Mouse (Mus musculus) kidney, adult 11 months (tissue): ENCODE results near the gene Hectd2.

Experiments
- DNase-seq: peaks from one replicate; pipeline ENCODE4 v3.0.0; 2022

Hectd2 gene

DNA sequence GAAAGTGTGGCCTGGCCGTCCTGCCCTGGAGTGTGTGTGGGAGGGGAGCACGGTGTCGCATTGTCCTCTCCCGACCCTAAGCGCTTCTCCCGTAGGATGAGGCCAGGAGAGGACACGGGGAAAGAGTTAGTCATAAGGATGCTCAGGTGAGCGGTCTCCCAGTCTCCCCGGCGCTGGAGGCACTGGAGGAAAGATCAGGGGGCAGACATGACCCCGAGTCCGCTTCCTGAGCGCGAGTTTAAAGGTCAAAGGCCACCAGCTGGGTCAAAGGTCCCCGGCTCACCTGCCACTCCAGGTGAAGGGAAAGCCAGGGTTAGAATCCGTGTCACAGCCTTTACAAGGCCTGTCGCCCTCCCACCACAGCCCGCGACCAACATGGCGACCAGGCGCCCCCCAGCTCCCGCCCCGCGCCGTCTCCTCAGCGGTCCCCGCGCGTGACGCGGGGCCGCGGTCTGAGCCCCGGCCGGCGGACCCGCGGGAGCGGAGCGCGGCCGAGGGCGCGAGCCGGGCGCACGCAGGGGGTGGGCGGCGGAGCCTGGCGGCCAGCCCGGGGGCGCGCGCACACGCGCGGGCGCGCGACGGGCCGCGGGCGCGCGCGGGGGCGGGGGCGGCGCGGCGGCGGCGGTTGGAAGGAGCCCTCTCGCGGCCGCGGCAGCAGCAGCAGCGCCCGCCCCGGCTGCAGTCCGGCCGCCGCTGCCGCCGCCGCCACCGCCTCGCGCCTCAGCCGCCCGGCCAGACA is at the start of gene Hectd2:
Hectd2 (plus strand) TSS at position 594 of the 739 bp plus-strand sequence.
- DNase-seq, result peak; percentile 69

GRCm38 (mm10) chr19:36504716-36505115 is 49.7 kb upstream of the Hectd2 start:
- no peak for DNase-seq

- no peak for DNase-seq
Observed at GRCm38 (mm10) chr19:36511305-36511704, 43.1 kb upstream of the Hectd2 start.

- no peak for DNase-seq
Observed at GRCm38 (mm10) chr19:36518461-36518860, 36.0 kb upstream of the Hectd2 start.

GRCm38 (mm10) chr19:36521568-36521967 is 32.9 kb upstream of the Hectd2 start:
- DNase-seq, result no peak

DNA sequence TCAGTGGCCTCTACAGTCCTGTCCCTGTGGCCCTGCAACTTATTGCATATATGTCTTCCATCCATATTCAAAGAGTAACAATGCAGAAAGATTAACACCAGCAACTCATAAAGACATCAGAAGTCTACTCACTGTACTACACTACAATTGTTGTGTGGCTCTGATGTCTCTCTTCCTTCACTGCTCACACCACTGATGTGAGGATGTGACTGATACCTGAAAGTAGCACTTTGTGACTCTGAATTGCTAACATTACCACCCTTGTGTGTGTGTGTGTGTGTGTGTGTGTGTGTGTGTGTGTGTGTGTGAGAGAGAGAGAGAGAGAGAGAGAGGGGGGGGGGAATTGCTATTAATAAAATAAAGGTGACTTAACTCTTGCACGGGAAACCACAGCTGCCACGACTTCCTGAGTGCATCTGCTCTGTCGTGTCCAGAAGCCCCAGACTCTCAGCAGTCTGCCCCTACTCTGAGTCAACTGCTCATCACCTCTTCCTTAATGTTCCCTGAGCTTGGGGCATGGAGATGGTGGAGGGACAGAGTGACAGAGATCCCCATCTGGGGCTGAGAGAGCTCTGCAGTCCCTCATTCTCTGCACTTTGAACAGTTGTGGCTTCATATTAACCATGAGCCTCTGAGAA is 31.8 kb upstream of the Hectd2 start:
- DNase-seq, result no peak

DNA sequence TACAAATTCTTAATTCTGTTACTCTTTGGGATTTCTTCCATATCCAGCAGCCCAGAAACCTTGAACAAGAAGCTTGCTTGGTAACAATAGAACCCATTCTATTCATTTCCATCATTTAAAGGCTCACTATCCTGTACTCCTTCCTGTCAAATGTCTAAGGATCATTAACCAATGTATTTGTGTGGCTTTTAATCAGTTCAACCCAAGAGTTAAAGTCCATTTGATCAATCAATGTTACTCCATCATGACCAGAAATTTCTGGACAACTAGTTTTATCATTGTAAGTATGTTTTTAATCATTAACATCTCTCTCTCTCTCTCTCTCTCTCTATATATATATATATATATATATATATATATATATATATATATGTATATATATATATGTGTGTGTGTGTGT is 29.4 kb upstream of the Hectd2 start:
- no peak for DNase-seq

GRCm38 (mm10) chr19:36533082-36533481 is 21.4 kb upstream of the Hectd2 start:
- DNase-seq, result no peak

DNA sequence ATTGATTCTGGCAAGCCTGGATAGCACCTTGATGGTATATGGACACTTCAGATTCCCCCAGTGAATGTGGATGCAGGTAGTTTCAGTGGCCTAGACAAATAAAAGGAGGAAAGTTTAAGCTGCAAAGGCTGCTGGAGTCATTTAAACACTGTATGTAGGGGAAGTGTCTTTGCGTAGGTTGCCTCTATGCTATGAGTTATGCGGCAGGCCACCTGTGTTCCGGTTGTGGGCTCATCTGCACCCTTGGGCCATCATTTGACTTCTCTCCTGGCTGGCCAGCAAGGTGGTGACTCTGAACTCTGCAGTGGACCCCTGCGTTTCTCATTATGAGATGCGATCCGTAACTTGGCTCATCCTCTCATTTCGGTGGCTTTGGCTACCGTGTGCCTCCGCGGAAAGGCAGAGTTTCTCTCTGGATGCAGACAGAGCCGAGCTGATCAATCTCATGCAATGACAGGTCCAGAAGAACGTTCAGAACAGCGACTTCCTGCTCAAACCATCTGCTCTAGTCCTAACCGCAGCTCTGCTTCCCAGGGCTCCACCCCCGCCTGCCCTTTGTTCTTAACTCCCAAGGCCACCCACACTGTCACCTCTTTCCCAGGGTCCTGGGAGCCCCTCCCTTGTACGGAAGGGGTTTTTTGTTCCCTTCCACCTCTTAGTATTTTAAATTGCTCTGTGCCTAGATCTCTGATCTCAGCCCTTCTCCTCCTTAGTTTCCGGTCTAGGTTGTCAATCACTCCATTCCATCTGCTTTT is 20.3 kb upstream of the Hectd2 start:
- DNase-seq, result peak; percentile 11

GRCm38 (mm10) chr19:36534766-36535140 is 19.7 kb upstream of the Hectd2 start:
- peak; percentile 15 for DNase-seq

DNA sequence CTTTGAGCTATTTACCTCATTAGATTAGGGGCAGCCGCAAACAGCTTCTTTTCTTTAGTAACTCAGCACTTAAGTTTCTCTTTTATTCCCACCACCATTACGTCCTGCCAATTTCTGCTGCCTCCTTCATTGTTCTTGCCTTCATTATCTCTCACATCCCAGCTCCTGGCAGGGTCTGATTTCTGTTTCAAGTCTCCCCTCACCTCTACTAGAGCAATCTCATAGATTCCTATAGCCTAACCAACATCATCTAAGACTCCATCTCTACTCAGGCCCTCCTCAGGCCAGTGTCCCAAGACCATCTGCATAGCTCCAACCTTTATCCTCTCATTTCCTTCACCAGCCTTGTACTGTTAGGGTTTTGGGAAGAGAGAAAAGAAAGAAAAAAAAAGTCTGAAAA is 19.3 kb upstream of the Hectd2 start:
- DNase-seq, result no peak

GRCm38 (mm10) chr19:36535878-36536277 is 18.6 kb upstream of the Hectd2 start:
- DNase-seq, result no peak

GRCm38 (mm10) chr19:36536929-36537328 is 17.5 kb upstream of the Hectd2 start:
- no peak for DNase-seq

DNA sequence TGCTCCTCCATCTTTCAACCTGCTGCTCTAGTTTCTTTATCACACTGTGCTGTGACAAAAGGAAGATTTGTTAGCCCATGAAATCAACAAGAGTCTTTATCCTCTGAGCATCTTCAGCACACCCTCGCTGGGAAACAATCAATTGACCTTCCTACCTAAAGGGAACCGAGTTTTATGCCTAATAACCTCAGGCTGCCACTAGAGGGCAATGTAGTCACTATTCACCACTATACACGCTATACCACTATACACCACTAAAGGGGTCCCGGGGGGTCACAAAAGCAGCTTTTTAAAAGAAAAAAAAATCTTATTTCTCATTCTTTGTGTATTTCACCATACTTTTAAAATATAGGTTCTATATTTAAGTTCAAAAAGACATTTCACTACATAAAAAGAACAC is 15.9 kb upstream of the Hectd2 start:
- DNase-seq, result no peak

GRCm38 (mm10) chr19:36539311-36539710 is 15.1 kb upstream of the Hectd2 start:
- DNase-seq, result no peak

- no peak for DNase-seq
Observed at GRCm38 (mm10) chr19:36540012-36540606, 14.3 kb upstream of the Hectd2 start.

DNA sequence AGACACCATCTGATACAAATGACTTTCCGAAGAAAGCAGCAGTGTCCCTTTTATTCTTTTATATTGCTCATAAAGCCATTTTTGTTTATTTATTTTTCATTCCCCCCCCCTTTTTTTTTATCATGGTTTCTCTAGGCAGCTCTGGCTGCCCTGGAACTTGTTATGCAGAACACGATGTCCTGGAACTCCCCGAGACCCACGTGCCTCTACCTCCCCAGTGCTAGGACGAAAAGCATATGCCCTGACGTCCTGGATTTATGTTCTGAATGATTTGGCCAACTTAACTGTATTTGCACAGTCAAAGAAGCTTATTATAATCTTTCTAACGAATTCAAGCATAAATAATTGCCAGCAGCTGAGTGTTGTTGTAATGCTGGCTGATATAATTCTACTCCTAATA is 13.7 kb upstream of the Hectd2 start:
- no peak for DNase-seq

GRCm38 (mm10) chr19:36553561-36554045 is 836 bp upstream of the Hectd2 start:
- no peak for DNase-seq

DNA sequence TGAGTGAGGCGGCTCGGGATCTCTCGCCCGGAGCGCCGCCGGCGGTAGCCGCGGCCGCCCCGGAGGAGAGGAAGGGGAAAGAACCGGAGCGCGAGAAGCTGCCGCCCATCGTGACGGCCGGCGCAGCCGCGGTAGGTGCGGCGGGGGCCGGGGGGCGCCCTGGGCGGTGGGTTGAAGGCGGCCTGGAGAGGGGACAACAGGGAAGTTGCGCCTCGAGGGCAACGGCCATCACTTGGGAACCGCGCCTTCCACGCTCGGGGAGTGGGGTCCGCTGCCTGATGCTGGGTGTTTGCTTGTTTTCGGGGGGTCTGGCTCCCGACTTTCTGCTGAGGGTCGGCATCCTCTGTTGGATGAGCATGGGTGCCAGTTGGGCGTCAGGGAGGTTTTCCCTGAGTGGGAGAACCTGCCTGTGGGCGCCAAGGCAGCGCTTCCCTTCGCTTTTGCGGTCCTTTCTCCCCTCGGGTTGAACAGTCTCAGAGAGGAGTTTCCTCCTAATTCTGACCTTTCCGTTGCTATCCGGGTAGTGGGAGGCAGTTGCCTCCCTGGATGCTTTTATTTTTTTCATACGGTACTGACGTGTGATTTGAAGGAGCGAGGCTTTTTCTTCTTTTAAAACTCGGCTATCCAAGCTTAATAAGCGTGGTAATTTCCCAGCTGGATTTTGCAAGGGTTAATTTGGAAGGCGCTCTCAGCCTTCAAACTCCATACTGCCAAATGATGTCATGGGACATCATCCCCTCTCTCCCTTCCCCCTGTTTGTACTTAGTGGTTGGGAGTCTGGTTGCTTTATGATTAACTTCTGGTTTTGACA is 551 bp downstream of the Hectd2 start:
- peak; percentile 45 for DNase-seq

DNA sequence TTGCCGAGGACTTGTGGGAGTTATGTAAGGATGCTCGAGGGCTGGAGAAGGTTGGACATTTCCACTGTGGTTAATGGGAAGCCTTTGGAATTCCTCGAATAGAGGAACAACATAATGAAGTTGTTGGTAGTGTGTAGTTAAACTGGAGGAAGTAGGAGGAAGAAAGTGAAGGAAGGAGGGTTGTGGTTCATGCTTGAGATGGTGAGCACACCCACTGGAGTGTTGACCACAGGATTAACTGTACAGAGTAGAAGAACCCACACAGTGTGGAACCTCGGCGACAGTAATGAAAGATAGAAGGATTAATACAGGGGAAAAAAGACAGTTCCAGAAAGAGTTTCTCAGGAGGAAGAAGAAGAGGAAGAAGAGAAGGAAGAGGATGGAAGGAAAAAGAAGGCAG is 4.9 kb downstream of the Hectd2 start:
- DNase-seq, result no peak

GRCm38 (mm10) chr19:36560160-36560559 is 5.7 kb downstream of the Hectd2 start:
- no peak for DNase-seq

DNA sequence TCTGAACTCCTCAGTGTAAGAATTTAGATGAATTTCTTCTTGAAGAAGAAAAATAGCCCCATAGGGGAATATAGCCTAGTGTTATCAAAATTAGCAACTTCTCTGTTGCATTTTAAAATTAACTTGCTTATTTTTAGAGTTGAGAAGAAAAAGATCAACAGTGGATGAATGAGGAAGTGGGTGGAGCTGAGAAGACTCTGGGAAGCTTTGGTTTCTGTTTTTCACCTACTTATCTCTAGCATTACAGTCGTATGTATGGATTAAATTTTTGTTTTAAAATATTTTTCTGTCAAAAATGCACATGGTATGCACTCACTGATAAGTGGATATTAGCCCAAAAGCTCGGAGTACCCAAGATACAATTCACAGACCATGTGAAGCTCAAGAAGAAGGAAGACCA is 6.7 kb downstream of the Hectd2 start:
- no peak for DNase-seq

DNA sequence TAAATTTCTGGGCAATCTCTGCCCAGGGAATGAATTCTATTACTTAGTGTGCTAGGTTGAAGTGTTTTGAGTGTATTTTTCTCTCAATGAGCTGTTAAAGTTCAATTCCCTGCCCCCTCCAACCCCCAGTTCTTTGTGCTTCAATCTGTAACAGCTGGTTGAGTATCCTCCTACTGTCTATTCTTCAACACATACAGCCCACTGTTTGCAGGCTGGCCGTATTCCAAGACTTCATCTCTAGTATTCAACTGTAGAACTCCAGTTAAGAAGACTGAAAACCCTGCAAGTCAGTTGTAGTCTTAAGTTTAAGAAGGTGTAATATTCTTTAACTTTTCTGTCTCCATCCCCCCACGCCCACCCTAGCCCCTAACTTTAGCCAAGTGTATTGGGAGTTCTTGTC is 10.0 kb downstream of the Hectd2 start:
- DNase-seq, result no peak
